Mouse (Mus musculus): Measurements from ENCODE around the gene Elobl. TPM values are rescaled to one million over a fixed set of nuclear protein-coding genes. Genes with fewer than 3 reads are reported as not detected.

Gene Elobl
- polyA plus RNA-seq (2012; ENCODE audit: insufficient read depth, insufficient read length, missing spikeins) = not detected in 2 replicates

- H3K4me3 ChIP-seq (ENCODE audit: insufficient read depth, low read length) = no peak within 1 kb of the TSS
- no peak within 1 kb of the TSS for H3K27ac ChIP-seq (ENCODE audit: insufficient read depth, low read depth, low read length)
- H3K4me1 ChIP-seq (ENCODE audit: control insufficient read depth, insufficient read depth, low read length) = no peaks in the 10 kb centered on the region
- TF ChIP-seq CTCF (IDR thresholded peaks at IDR 0.05; ENCODE audit: low read depth, low read length) (no peak), POLR2A (IDR thresholded peaks at IDR 0.05; ENCODE audit: borderline replicate concordance, low read depth, low read length) (no peak)
Observed at GRCm38 (mm10) chr11:88966881-88967361, at the start of gene Elobl. Gene Elobl (minus strand): TSS chr11:88966931.

DNA sequence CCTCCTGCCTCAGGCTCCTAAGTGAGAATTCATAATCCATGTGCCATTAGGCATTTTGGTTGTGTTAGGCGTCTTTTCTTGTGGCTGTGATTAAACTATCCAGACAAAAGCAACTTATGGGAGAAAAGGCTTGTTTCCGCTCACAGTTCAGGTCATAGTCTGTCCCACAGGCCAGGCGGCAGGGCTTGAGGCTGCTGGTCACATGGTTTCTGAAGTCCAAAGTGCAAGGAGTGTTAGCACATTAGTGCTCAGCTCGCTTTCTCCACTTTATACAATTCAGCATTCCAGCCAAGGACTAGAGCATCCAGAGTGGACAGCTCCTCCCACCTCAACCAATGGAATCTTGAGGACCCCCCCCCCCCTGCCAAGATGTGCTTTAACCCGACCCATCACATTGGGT lies 45.5 kb upstream of the Elobl start:
- no peak overlapping the region for H3K4me3 ChIP-seq (ENCODE audit: insufficient read depth, low read length)
- no peak overlapping the region for H3K27ac ChIP-seq (ENCODE audit: insufficient read depth, low read depth, low read length)
- TF ChIP-seq CTCF (IDR thresholded peaks at IDR 0.05; ENCODE audit: low read depth, low read length) (no peak), POLR2A (IDR thresholded peaks at IDR 0.05; ENCODE audit: borderline replicate concordance, low read depth, low read length) (no peak)
- peaks cover 13% of the 10 kb centered on the region for H3K4me1 ChIP-seq (ENCODE audit: control insufficient read depth, insufficient read depth, low read length)

DNA sequence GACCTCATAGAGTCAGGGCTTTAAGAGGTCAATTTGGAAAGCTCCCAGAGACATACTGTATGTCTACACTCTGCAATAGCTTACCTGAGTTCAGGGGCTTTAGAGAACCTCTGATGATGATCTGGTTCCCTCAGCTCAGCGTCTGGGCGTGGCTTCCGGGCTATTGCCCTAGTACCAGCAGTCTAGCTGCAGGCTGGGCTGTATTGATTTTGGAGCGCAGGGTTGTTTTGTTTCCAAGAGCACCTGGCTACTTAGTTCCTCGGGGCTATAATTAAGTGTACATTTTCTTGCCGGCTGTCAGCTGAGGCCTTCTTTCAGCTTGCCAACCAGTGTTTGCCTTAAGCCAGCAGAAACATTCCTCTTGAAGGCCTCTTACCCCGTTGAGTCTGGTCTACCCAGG lies 42.8 kb upstream of the Elobl start:
- Histone ChIP-seq H3K4me3 (ENCODE audit: insufficient read depth, low read length) (no peak overlapping the region), H3K27ac (ENCODE audit: insufficient read depth, low read depth, low read length) (no peak overlapping the region), H3K4me1 (ENCODE audit: control insufficient read depth, insufficient read depth, low read length) (peaks cover 18% of the 10 kb centered on the region)
- TF ChIP-seq CTCF (IDR thresholded peaks at IDR 0.05; ENCODE audit: low read depth, low read length) (no peak), POLR2A (IDR thresholded peaks at IDR 0.05; ENCODE audit: borderline replicate concordance, low read depth, low read length) (no peak)

GRCm38 (mm10) chr11:89009066-89009465 lies 42.3 kb upstream of the Elobl start:
- Histone ChIP-seq H3K27ac (ENCODE audit: insufficient read depth, low read depth, low read length) (no peak overlapping the region), H3K4me1 (ENCODE audit: control insufficient read depth, insufficient read depth, low read length) (peaks cover 19% of the 10 kb centered on the region), H3K4me3 (ENCODE audit: insufficient read depth, low read length) (no peak overlapping the region)
- no peak for TF ChIP-seq CTCF (IDR thresholded peaks at IDR 0.05; ENCODE audit: low read depth, low read length)
- no peak for TF ChIP-seq POLR2A (IDR thresholded peaks at IDR 0.05; ENCODE audit: borderline replicate concordance, low read depth, low read length)

GRCm38 (mm10) chr11:89007582-89007981 lies 40.9 kb upstream of the Elobl start:
- Histone ChIP-seq H3K27ac (ENCODE audit: insufficient read depth, low read depth, low read length) (no peak overlapping the region), H3K4me3 (ENCODE audit: insufficient read depth, low read length) (no peak overlapping the region), H3K4me1 (ENCODE audit: control insufficient read depth, insufficient read depth, low read length) (peaks cover 31% of the 10 kb centered on the region)
- TF ChIP-seq CTCF (IDR thresholded peaks at IDR 0.05; ENCODE audit: low read depth, low read length) (no peak), POLR2A (IDR thresholded peaks at IDR 0.05; ENCODE audit: borderline replicate concordance, low read depth, low read length) (no peak)

DNA sequence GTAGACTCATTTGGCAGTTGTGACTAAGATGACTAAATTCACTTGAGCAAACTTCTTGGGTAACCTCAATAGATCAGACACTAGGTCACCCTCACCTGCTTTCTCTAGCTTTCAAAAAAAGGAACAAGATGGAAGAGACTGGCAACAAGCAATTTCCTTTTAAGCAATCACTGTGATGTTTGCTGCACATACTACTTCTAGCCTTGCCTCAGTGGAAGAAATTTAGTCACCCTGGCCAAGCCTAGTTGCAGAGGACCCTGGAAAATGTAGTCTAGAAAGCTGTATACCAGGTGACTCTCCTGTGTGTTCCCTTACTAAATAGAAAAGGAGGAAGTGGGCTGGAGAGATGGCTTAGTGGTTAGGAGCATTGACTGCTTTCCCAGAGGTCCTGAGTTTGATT lies 39.7 kb upstream of the Elobl start:
- peaks cover 35% of the 10 kb centered on the region for H3K4me1 ChIP-seq (ENCODE audit: control insufficient read depth, insufficient read depth, low read length)
- H3K27ac ChIP-seq (ENCODE audit: insufficient read depth, low read depth, low read length) = no peak overlapping the region
- TF ChIP-seq POLR2A (IDR thresholded peaks at IDR 0.05; ENCODE audit: borderline replicate concordance, low read depth, low read length) (no peak), CTCF (IDR thresholded peaks at IDR 0.05; ENCODE audit: low read depth, low read length) (no peak)
- no peak overlapping the region for H3K4me3 ChIP-seq (ENCODE audit: insufficient read depth, low read length)

GRCm38 (mm10) chr11:89005473-89005872 lies 38.7 kb upstream of the Elobl start:
- peaks cover 35% of the 10 kb centered on the region for H3K4me1 ChIP-seq (ENCODE audit: control insufficient read depth, insufficient read depth, low read length)
- no peak for TF ChIP-seq POLR2A (IDR thresholded peaks at IDR 0.05; ENCODE audit: borderline replicate concordance, low read depth, low read length)
- TF ChIP-seq CTCF (IDR thresholded peaks at IDR 0.05; ENCODE audit: low read depth, low read length) = no peak
- H3K4me3 ChIP-seq (ENCODE audit: insufficient read depth, low read length) = no peak overlapping the region
- H3K27ac ChIP-seq (ENCODE audit: insufficient read depth, low read depth, low read length) = no peak overlapping the region

- Histone ChIP-seq H3K27ac (ENCODE audit: insufficient read depth, low read depth, low read length) (no peak overlapping the region), H3K4me1 (ENCODE audit: control insufficient read depth, insufficient read depth, low read length) (peaks cover 33% of the 10 kb centered on the region), H3K4me3 (ENCODE audit: insufficient read depth, low read length) (peak overlapping the region; percentile 30)
- TF ChIP-seq POLR2A (IDR thresholded peaks at IDR 0.05; ENCODE audit: borderline replicate concordance, low read depth, low read length) (no peak), CTCF (IDR thresholded peaks at IDR 0.05; ENCODE audit: low read depth, low read length) (no peak)
Observed at GRCm38 (mm10) chr11:89003726-89004125, 37.0 kb upstream of the Elobl start.

GRCm38 (mm10) chr11:89003078-89003477 lies 36.3 kb upstream of the Elobl start:
- Histone ChIP-seq H3K27ac (ENCODE audit: insufficient read depth, low read depth, low read length) (0 out of 2 replicates have a peak overlapping the region, but pooled peaks have one; percentile 12), H3K4me1 (ENCODE audit: control insufficient read depth, insufficient read depth, low read length) (peaks cover 31% of the 10 kb centered on the region), H3K4me3 (ENCODE audit: insufficient read depth, low read length) (peak overlapping the region; percentile 63)
- TF ChIP-seq CTCF (IDR thresholded peaks at IDR 0.05; ENCODE audit: low read depth, low read length) (no peak), POLR2A (IDR thresholded peaks at IDR 0.05; ENCODE audit: borderline replicate concordance, low read depth, low read length) (no peak)

- Histone ChIP-seq H3K27ac (ENCODE audit: insufficient read depth, low read depth, low read length) (peak overlapping the region; percentile 12; the same call in 1 of the 2 replicates), H3K4me3 (ENCODE audit: insufficient read depth, low read length) (peak overlapping the region; percentile 63), H3K4me1 (ENCODE audit: control insufficient read depth, insufficient read depth, low read length) (peaks cover 34% of the 10 kb centered on the region)
- TF ChIP-seq CTCF (IDR thresholded peaks at IDR 0.05; ENCODE audit: low read depth, low read length) = no peak
- TF ChIP-seq POLR2A (IDR thresholded peaks at IDR 0.05; ENCODE audit: borderline replicate concordance, low read depth, low read length) = no peak
Observed at GRCm38 (mm10) chr11:89002621-89003020, 35.9 kb upstream of the Elobl start.
